Mouse (Mus musculus): ENCODE measurements around the gene Nupl1. TPM values are rescaled to one million over a fixed set of nuclear protein-coding genes. Genes with fewer than 3 reads are reported as not detected.

Gene Nupl1
- polyA plus RNA-seq, 3 experiments from 2014 or later = not detected

- ATAC-seq = no peak
Observed at GRCm38 (mm10) chr14:60219886-60220285, 31.3 kb downstream of the Nupl1 start.

GRCm38 (mm10) chr14:60217616-60218015 lies 33.6 kb downstream of the Nupl1 start:
- ATAC-seq = no peak

GRCm38 (mm10) chr14:60216125-60216524 lies 35.1 kb downstream of the Nupl1 start:
- no peak for ATAC-seq

- no peak for ATAC-seq
Observed at GRCm38 (mm10) chr14:60215000-60215399, 36.2 kb downstream of the Nupl1 start.

- no peak for ATAC-seq
Observed at GRCm38 (mm10) chr14:60214040-60214439, 37.2 kb downstream of the Nupl1 start.

- no peak for ATAC-seq
Observed at GRCm38 (mm10) chr14:60209166-60209565, 42.1 kb downstream of the Nupl1 start.

GRCm38 (mm10) chr14:60204993-60205392 lies 46.2 kb downstream of the Nupl1 start:
- no peak for ATAC-seq

GRCm38 (mm10) chr14:60196884-60197283 lies 54.3 kb downstream of the Nupl1 start, which contains the start of gene Atp8a2:
TSS of gene Atp8a2 (minus strand) at chr14:60197179.
- no peak for ATAC-seq

GRCm38 (mm10) chr14:60195999-60196398 lies 55.2 kb downstream of the Nupl1 start:
- ATAC-seq = no peak

GRCm38 (mm10) chr14:60194606-60195005 lies 56.6 kb downstream of the Nupl1 start:
- no peak for ATAC-seq

- no peak for ATAC-seq
Observed at GRCm38 (mm10) chr14:60189771-60190170, 61.5 kb downstream of the Nupl1 start.

GRCm38 (mm10) chr14:60188201-60188825 lies 62.9 kb downstream of the Nupl1 start:
- no peak for ATAC-seq

- ATAC-seq = no peak
Observed at GRCm38 (mm10) chr14:60181306-60181705, 69.9 kb downstream of the Nupl1 start.

GRCm38 (mm10) chr14:60178571-60178955 lies 72.7 kb downstream of the Nupl1 start:
- ATAC-seq = no peak

- no peak for ATAC-seq
Observed at GRCm38 (mm10) chr14:60177614-60178570, 73.3 kb downstream of the Nupl1 start.

- ATAC-seq = no peak
Observed at GRCm38 (mm10) chr14:60176891-60177613, 74.2 kb downstream of the Nupl1 start.

- no peak for ATAC-seq
Observed at GRCm38 (mm10) chr14:60176469-60176890, 74.8 kb downstream of the Nupl1 start.

GRCm38 (mm10) chr14:60172286-60173055 lies 78.8 kb downstream of the Nupl1 start:
- no peak for ATAC-seq

GRCm38 (mm10) chr14:60170845-60171610 lies 80.2 kb downstream of the Nupl1 start:
- ATAC-seq = no peak

- ATAC-seq = no peak
Observed at GRCm38 (mm10) chr14:60163367-60163766, 87.9 kb downstream of the Nupl1 start.

GRCm38 (mm10) chr14:60152373-60152772 lies 98.9 kb downstream of the Nupl1 start:
- ATAC-seq = no peak
